Mouse (Mus musculus) CH12.LX (cell line): Measurements from ENCODE around the gene Ntng1. TPM values are rescaled to one million over a fixed set of nuclear protein-coding genes. Genes with fewer than 3 reads are reported as not detected.

Source experiments
- DNase-seq: peaks from one replicate; pipeline ENCODE4 v3.0.0-alpha.2; 2013; ENCODE audit errors: extremely low read depth
- H3K27ac ChIP-seq: 2 replicates; pipeline ENCODE4 v1.5.1; 2012; ENCODE audit warnings: low read depth, mild to moderate bottlenecking, control low read depth, moderate library complexity; ENCODE audit not compliant: insufficient read depth
- H3K27me3 ChIP-seq: replicated peaks from 2 replicates; pipeline ENCODE3; 2012; ENCODE audit warnings: inconsistent platforms
- H3K36me3 ChIP-seq, 2 experiments: replicated peaks in 1 of 2; 2 replicates each; pipeline versions ENCODE3 to v1.6.1; 2012; ENCODE audit warnings: inconsistent platforms in 1 of 2, low read length in 1 of 2, mild to moderate bottlenecking in 1 of 2, mixed read lengths in 1 of 2, moderate library complexity in 1 of 2; ENCODE audit not compliant: control insufficient read depth in 1 of 2, insufficient read depth in 1 of 2
- H3K4me1 ChIP-seq, 2 experiments: 2 replicates each; pipeline ENCODE4 v1.6.1; 2012; ENCODE audit warnings: inconsistent platforms in 1 of 2, moderate library complexity in 1 of 2; ENCODE audit not compliant: insufficient read depth in 2 of 2, control insufficient read depth in 1 of 2
- H3K4me2 ChIP-seq: 2 replicates; pipeline ENCODE4 v1.6.1; 2012; ENCODE audit warnings: low read depth, mild to moderate bottlenecking, control low read depth; ENCODE audit not compliant: poor library complexity, insufficient read depth, severe bottlenecking
- H3K4me3 ChIP-seq, 3 experiments: fragments of 150-350 bp in 1 of 3; sonication (generic) in 1 of 3; replicated peaks in 1 of 3; 2 replicates each; pipeline versions ENCODE3 to v1.5.1; 2011 to 2012; ENCODE audit warnings: low read depth in 2 of 3, low read length in 2 of 3, mild to moderate bottlenecking in 2 of 3, moderate library complexity in 2 of 3, control low read depth in 1 of 3, improper control_type of control experiment in 1 of 3, inconsistent platforms in 1 of 3, mixed read lengths in 1 of 3; ENCODE audit not compliant: poor library complexity in 1 of 3
- H3K79me2 ChIP-seq: replicated peaks from 2 replicates; pipeline ENCODE4 v1.6.1; 2012; ENCODE audit warnings: mild to moderate bottlenecking, moderate library complexity; ENCODE audit not compliant: control insufficient read depth, poor library complexity, insufficient read depth, severe bottlenecking; ENCODE audit errors: extremely low read depth
- H3K9ac ChIP-seq: 2 replicates; pipeline ENCODE4 v1.6.1; 2012; ENCODE audit warnings: low read depth, mild to moderate bottlenecking, control low read depth, moderate library complexity; ENCODE audit not compliant: insufficient read depth
- H3K9me3 ChIP-seq: replicated peaks from 2 replicates; pipeline ENCODE3; 2012; ENCODE audit warnings: low read length, inconsistent platforms, mixed read lengths
- CHD1 ChIP-seq: IDR thresholded peaks from 2 replicates; pipeline ENCODE4 v1.6.1; 2012; ENCODE audit warnings: low read depth, low read length, improper control_type of control experiment, inconsistent platforms
- CTCF ChIP-seq, 2 experiments: IDR thresholded peaks in 1 of 2; conservative IDR thresholded peaks in 1 of 2; 2 replicates each; pipeline ENCODE4 v1.5.1; 2011 to 2012; ENCODE audit warnings: low read depth in 2 of 2, low read length in 2 of 2, improper control_type of control experiment in 1 of 2, inconsistent platforms in 1 of 2, mild to moderate bottlenecking in 1 of 2, moderate library complexity in 1 of 2
- EP300 ChIP-seq: IDR thresholded peaks from 2 replicates; pipeline ENCODE4 v1.6.1; 2011; ENCODE audit warnings: low read length, improper control_type of control experiment
- HCFC1 ChIP-seq: IDR thresholded peaks from 2 replicates; pipeline ENCODE4 v1.6.1; 2012; ENCODE audit warnings: low read depth, mild to moderate bottlenecking, inconsistent platforms, low read length, improper control_type of control experiment
- IRF4 ChIP-seq: IDR thresholded peaks from 2 replicates; pipeline ENCODE4 v1.6.1; 2014; ENCODE audit warnings: low read depth, mild to moderate bottlenecking, inconsistent platforms, low read length, improper control_type of control experiment
- JUN ChIP-seq: IDR thresholded peaks from 2 replicates; pipeline ENCODE4 v1.6.1; 2011; ENCODE audit warnings: low read depth, mild to moderate bottlenecking, low read length, improper control_type of control experiment, moderate library complexity; ENCODE audit not compliant: insufficient read depth
- MAZ ChIP-seq: IDR thresholded peaks from 2 replicates; pipeline ENCODE4 v1.6.1; 2012; ENCODE audit warnings: low read depth, mild to moderate bottlenecking, inconsistent platforms, low read length, improper control_type of control experiment, moderate library complexity
- MYC ChIP-seq: IDR thresholded peaks from 2 replicates; pipeline ENCODE4 v1.6.1; 2011; ENCODE audit warnings: low read depth, mild to moderate bottlenecking, improper control_type of control experiment, low read length
- PAX5 ChIP-seq: IDR thresholded peaks from 2 replicates; pipeline ENCODE4 v1.6.1; 2012; ENCODE audit warnings: low read length, inconsistent platforms, mixed read lengths
- POLR2AphosphoS2 ChIP-seq: IDR thresholded peaks from 2 replicates; pipeline ENCODE4 v1.6.1; 2011; ENCODE audit warnings: low read depth, low read length, improper control_type of control experiment
- SIN3A ChIP-seq: IDR thresholded peaks from 2 replicates; pipeline ENCODE4 v1.6.1; 2012; ENCODE audit warnings: low read length, improper control_type of control experiment, inconsistent platforms
- SMC3 ChIP-seq: IDR thresholded peaks from 2 replicates; pipeline ENCODE4 v1.6.1; 2011; ENCODE audit warnings: low read depth, low read length, improper control_type of control experiment
- TBP ChIP-seq: conservative IDR thresholded peaks from 2 replicates; pipeline ENCODE4 v1.6.1; 2011; ENCODE audit warnings: low read depth, low read length, improper control_type of control experiment
- UBTF ChIP-seq: IDR thresholded peaks from 2 replicates; pipeline ENCODE4 v1.6.1; 2012; ENCODE audit warnings: low read depth, mild to moderate bottlenecking, inconsistent platforms, low read length, improper control_type of control experiment, moderate library complexity
- USF2 ChIP-seq: conservative IDR thresholded peaks from 2 replicates; pipeline ENCODE4 v1.6.1; 2011; ENCODE audit warnings: low read depth, low read length, improper control_type of control experiment
- ZKSCAN1 ChIP-seq: IDR thresholded peaks from 2 replicates; pipeline ENCODE4 v1.6.1; 2012; ENCODE audit warnings: low read depth, inconsistent platforms, low read length, improper control_type of control experiment, borderline replicate concordance
- ZMIZ1 ChIP-seq: IDR thresholded peaks from 2 replicates; pipeline ENCODE4 v1.6.1; 2012; ENCODE audit warnings: low read depth, mild to moderate bottlenecking, inconsistent platforms, low read length, improper control_type of control experiment
- ZNF384 ChIP-seq: IDR thresholded peaks from 2 replicates; pipeline ENCODE4 v1.6.1; 2012; ENCODE audit warnings: low read depth, low read length, improper control_type of control experiment, inconsistent platforms
- dilution Hi-C: fragments of 300-500 bp; cut with MboI; formaldehyde crosslinking; loops from 2 replicates; pipeline ENCODE4 v1.14.3; 2020; ENCODE audit warnings: low sequenced_read_pairs; ENCODE audit not compliant: extremely low pct_unique_long_range_greater_than_20kb, extremely low pct_ligation_motif_present
- in situ Hi-C: fragments of 300-500 bp; cut with MboI; formaldehyde crosslinking; loops from 3 replicates; pipeline ENCODE4 v1.14.3; 2019; ENCODE audit warnings: low sequenced_read_pairs, low pct_ligation_motif_present, low pct_unique_long_range_greater_than_20kb, mixed read lengths
- polyA plus RNA-seq: library from polyadenylated mRNA; unstranded; fragments of >175 nt; gene quantifications from 2 replicates; pipeline ENCODE4 v1.2.1, GENCODE M21; 2012; ENCODE audit warnings: low read depth; ENCODE audit not compliant: insufficient read length
- total RNA-seq, 2 experiments: library from RNA; depleted of rRNA; stranded (reverse); fragments of 300-350 nt in 1 of 2; fragments of >200 nt in 1 of 2; gene quantifications; 2 replicates each; pipeline ENCODE4 v1.2.3; 2012 to 2014

Gene Ntng1
- total and polyA plus RNA-seq, 3 experiments: not detected

DNA sequence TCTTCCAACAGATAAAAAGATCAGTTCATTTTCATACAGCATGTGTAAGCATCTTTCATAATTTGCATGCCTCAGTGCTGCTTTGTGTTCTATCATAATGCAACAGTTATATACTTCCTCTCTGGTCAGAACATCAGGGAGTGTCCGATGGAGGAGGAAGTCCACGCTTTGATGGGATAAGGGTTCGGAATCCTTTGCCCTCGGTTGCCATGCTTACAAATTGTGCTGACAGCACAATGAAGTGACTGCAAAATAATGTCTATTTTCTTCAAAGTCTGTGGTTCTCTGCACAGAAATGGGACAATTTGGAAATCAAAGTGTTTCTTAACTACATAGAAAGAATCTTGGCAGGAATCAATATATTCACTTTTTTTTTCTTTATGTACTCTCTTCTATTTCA is 297.2 kb downstream of the Ntng1 start:
- TF ChIP-seq PAX5: no peak
- TF ChIP-seq MYC: no peak
- TF ChIP-seq USF2: no peak
- TF ChIP-seq IRF4: no peak
- TF ChIP-seq ZNF384: no peak
- TF ChIP-seq EP300: no peak
- no peak for TF ChIP-seq TBP
- TF ChIP-seq ZKSCAN1: no peak
- no peak for TF ChIP-seq CHD1
- no peak for TF ChIP-seq ZMIZ1
- TF ChIP-seq HCFC1: no peak
- no peak for TF ChIP-seq MAZ
- no peak for TF ChIP-seq UBTF
- no peak for TF ChIP-seq JUN
- TF ChIP-seq CTCF (conservative IDR thresholded peaks at IDR 0.05 in 1 of 2, IDR thresholded peaks at IDR 0.05 in 1 of 2; ENCODE audit: low read depth in 2 of 2, low read length in 2 of 2): no peak
- H3K27ac ChIP-seq: no peak overlapping the region
- dilution Hi-C loops: no loop called here
- H3K36me3 ChIP-seq: no peaks in the 10 kb centered on the region
- no peaks in the 10 kb centered on the region for H3K27me3 ChIP-seq
- no peak overlapping the region for H3K4me2 ChIP-seq
- no peak for DNase-seq
- no peaks in the 10 kb centered on the region for H3K4me1 ChIP-seq
- in situ Hi-C loops: no loop called here
- H3K9me3 ChIP-seq: peaks cover 25% of the 10 kb centered on the region
- H3K4me3 ChIP-seq: no peak overlapping the region
- H3K9ac ChIP-seq: no peak overlapping the region
- H3K79me2 ChIP-seq: no peaks in the 10 kb centered on the region

DNA sequence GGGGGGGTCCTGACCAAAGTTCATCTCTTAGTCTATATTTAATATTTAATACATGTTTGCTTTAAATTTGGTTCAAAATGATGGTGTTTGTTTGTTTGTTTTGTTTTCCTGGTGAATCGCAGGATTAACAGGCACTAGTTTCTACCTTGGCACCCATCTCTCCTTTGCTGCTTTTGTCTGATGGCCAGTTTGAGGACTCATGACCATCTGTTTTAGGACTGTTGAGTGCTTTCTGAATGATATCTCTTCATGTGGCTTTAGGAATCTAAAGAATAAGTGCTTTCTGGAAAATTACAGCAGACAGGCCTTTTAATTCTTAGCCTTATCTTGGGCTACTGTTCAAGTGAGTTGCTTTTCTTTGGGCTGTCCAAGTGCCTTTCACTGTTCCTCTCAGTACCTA is 318.0 kb downstream of the Ntng1 start:
- Histone ChIP-seq H3K27ac (no peak overlapping the region), H3K36me3 (no peaks in the 10 kb centered on the region), H3K27me3 (no peaks in the 10 kb centered on the region), H3K9ac (no peak overlapping the region), H3K4me2 (no peak overlapping the region), H3K79me2 (no peaks in the 10 kb centered on the region), H3K4me3 (no peak overlapping the region), H3K9me3 (peaks cover 38% of the 10 kb centered on the region), H3K4me1 (no peaks in the 10 kb centered on the region)
- TF ChIP-seq SIN3A: no peak
- no peak for TF ChIP-seq PAX5
- TF ChIP-seq ZMIZ1: no peak
- TF ChIP-seq POLR2AphosphoS2: no peak
- no peak for TF ChIP-seq CTCF (conservative IDR thresholded peaks at IDR 0.05 in 1 of 2, IDR thresholded peaks at IDR 0.05 in 1 of 2; ENCODE audit: low read depth in 2 of 2, low read length in 2 of 2)
- no peak for TF ChIP-seq SMC3
- in situ Hi-C loops (no loop called here), dilution Hi-C loops (no loop called here)
- no peak for DNase-seq
